Mouse (Mus musculus) CH12.LX (cell line): ENCODE data around the gene Fam19a5. TPM values are rescaled to one million over a fixed set of nuclear protein-coding genes. Genes with fewer than 3 reads are reported as not detected.

Experiments used
- DNase-seq: peaks from one replicate; pipeline ENCODE4 v3.0.0-alpha.2; 2013; ENCODE audit errors: extremely low read depth
- H3K27ac ChIP-seq: 2 replicates; pipeline ENCODE4 v1.5.1; 2012; ENCODE audit warnings: low read depth, mild to moderate bottlenecking, control low read depth, moderate library complexity; ENCODE audit not compliant: insufficient read depth
- H3K27me3 ChIP-seq: replicated peaks from 2 replicates; pipeline ENCODE3; 2012; ENCODE audit warnings: inconsistent platforms
- H3K36me3 ChIP-seq, 2 experiments: replicated peaks in 1 of 2; 2 replicates each; pipeline versions ENCODE3 to v1.6.1; 2012; ENCODE audit warnings: inconsistent platforms in 1 of 2, low read length in 1 of 2, mild to moderate bottlenecking in 1 of 2, mixed read lengths in 1 of 2, moderate library complexity in 1 of 2; ENCODE audit not compliant: control insufficient read depth in 1 of 2, insufficient read depth in 1 of 2
- H3K4me1 ChIP-seq, 2 experiments: 2 replicates each; pipeline ENCODE4 v1.6.1; 2012; ENCODE audit warnings: inconsistent platforms in 1 of 2, moderate library complexity in 1 of 2; ENCODE audit not compliant: insufficient read depth in 2 of 2, control insufficient read depth in 1 of 2
- H3K4me2 ChIP-seq: 2 replicates; pipeline ENCODE4 v1.6.1; 2012; ENCODE audit warnings: low read depth, mild to moderate bottlenecking, control low read depth; ENCODE audit not compliant: poor library complexity, insufficient read depth, severe bottlenecking
- H3K4me3 ChIP-seq, 3 experiments: fragments of 150-350 bp in 1 of 3; sonication (generic) in 1 of 3; replicated peaks in 1 of 3; 2 replicates each; pipeline versions ENCODE3 to v1.5.1; 2011 to 2012; ENCODE audit warnings: low read depth in 2 of 3, low read length in 2 of 3, mild to moderate bottlenecking in 2 of 3, moderate library complexity in 2 of 3, control low read depth in 1 of 3, improper control_type of control experiment in 1 of 3, inconsistent platforms in 1 of 3, mixed read lengths in 1 of 3; ENCODE audit not compliant: poor library complexity in 1 of 3
- H3K79me2 ChIP-seq: replicated peaks from 2 replicates; pipeline ENCODE4 v1.6.1; 2012; ENCODE audit warnings: mild to moderate bottlenecking, moderate library complexity; ENCODE audit not compliant: control insufficient read depth, poor library complexity, insufficient read depth, severe bottlenecking; ENCODE audit errors: extremely low read depth
- H3K9ac ChIP-seq: 2 replicates; pipeline ENCODE4 v1.6.1; 2012; ENCODE audit warnings: low read depth, mild to moderate bottlenecking, control low read depth, moderate library complexity; ENCODE audit not compliant: insufficient read depth
- H3K9me3 ChIP-seq: replicated peaks from 2 replicates; pipeline ENCODE3; 2012; ENCODE audit warnings: low read length, inconsistent platforms, mixed read lengths
- CHD2 ChIP-seq: IDR thresholded peaks from 2 replicates; pipeline ENCODE4 v1.6.1; 2011; ENCODE audit warnings: low read length, improper control_type of control experiment
- E2F4 ChIP-seq: IDR thresholded peaks from 2 replicates; pipeline ENCODE4 v1.6.1; 2011; ENCODE audit warnings: low read depth, low read length, improper control_type of control experiment; ENCODE audit not compliant: insufficient replicate concordance
- ELF1 ChIP-seq: IDR thresholded peaks from 2 replicates; pipeline ENCODE4 v1.6.1; 2014; ENCODE audit warnings: low read depth, mild to moderate bottlenecking, inconsistent platforms, low read length, improper control_type of control experiment
- EP300 ChIP-seq: IDR thresholded peaks from 2 replicates; pipeline ENCODE4 v1.6.1; 2011; ENCODE audit warnings: low read length, improper control_type of control experiment
- ETS1 ChIP-seq: conservative IDR thresholded peaks from 2 replicates; pipeline ENCODE4 v1.6.1; 2012; ENCODE audit warnings: low read depth, mild to moderate bottlenecking, inconsistent platforms, low read length, improper control_type of control experiment, moderate library complexity
- GABPA ChIP-seq: IDR thresholded peaks from 2 replicates; pipeline ENCODE4 v1.6.1; 2012; ENCODE audit warnings: low read depth, low read length, improper control_type of control experiment, inconsistent platforms; ENCODE audit not compliant: insufficient replicate concordance
- HCFC1 ChIP-seq: IDR thresholded peaks from 2 replicates; pipeline ENCODE4 v1.6.1; 2012; ENCODE audit warnings: low read depth, mild to moderate bottlenecking, inconsistent platforms, low read length, improper control_type of control experiment
- JUND ChIP-seq: conservative IDR thresholded peaks from 2 replicates; pipeline ENCODE4 v1.6.1; 2011; ENCODE audit warnings: low read depth, low read length, improper control_type of control experiment
- KAT2A ChIP-seq: IDR thresholded peaks from 2 replicates; pipeline ENCODE4 v1.6.1; 2012; ENCODE audit warnings: low read length, improper control_type of control experiment, inconsistent platforms; ENCODE audit not compliant: insufficient replicate concordance
- MAX ChIP-seq: IDR thresholded peaks from 2 replicates; pipeline ENCODE4 v1.6.1; 2011; ENCODE audit warnings: low read length, improper control_type of control experiment
- MAZ ChIP-seq: IDR thresholded peaks from 2 replicates; pipeline ENCODE4 v1.6.1; 2012; ENCODE audit warnings: low read depth, mild to moderate bottlenecking, inconsistent platforms, low read length, improper control_type of control experiment, moderate library complexity
- MYC ChIP-seq: IDR thresholded peaks from 2 replicates; pipeline ENCODE4 v1.6.1; 2011; ENCODE audit warnings: low read depth, mild to moderate bottlenecking, improper control_type of control experiment, low read length
- NELFE ChIP-seq: IDR thresholded peaks from 2 replicates; pipeline ENCODE4 v1.6.1; 2011; ENCODE audit warnings: low read depth, low read length, improper control_type of control experiment
- NRF1 ChIP-seq: IDR thresholded peaks from 2 replicates; pipeline ENCODE4 v1.6.1; 2014; ENCODE audit warnings: low read depth, mild to moderate bottlenecking, inconsistent platforms, low read length, improper control_type of control experiment, moderate library complexity
- PAX5 ChIP-seq: IDR thresholded peaks from 2 replicates; pipeline ENCODE4 v1.6.1; 2012; ENCODE audit warnings: low read length, inconsistent platforms, mixed read lengths
- POLR2AphosphoS2 ChIP-seq: IDR thresholded peaks from 2 replicates; pipeline ENCODE4 v1.6.1; 2011; ENCODE audit warnings: low read depth, low read length, improper control_type of control experiment
- RAD21 ChIP-seq: IDR thresholded peaks from 2 replicates; pipeline ENCODE4 v1.6.1; 2011; ENCODE audit warnings: low read depth, mild to moderate bottlenecking, low read length, improper control_type of control experiment, moderate library complexity
- TBP ChIP-seq: conservative IDR thresholded peaks from 2 replicates; pipeline ENCODE4 v1.6.1; 2011; ENCODE audit warnings: low read depth, low read length, improper control_type of control experiment
- USF1 ChIP-seq: IDR thresholded peaks from 2 replicates; pipeline ENCODE4 v1.6.1; 2014; ENCODE audit warnings: low read depth, mild to moderate bottlenecking, inconsistent platforms, low read length, improper control_type of control experiment
- USF2 ChIP-seq: conservative IDR thresholded peaks from 2 replicates; pipeline ENCODE4 v1.6.1; 2011; ENCODE audit warnings: low read depth, low read length, improper control_type of control experiment
- ZC3H11A ChIP-seq: IDR thresholded peaks from 2 replicates; pipeline ENCODE4 v1.6.1; 2012; ENCODE audit warnings: low read depth, mild to moderate bottlenecking, inconsistent platforms, low read length, improper control_type of control experiment
- ZKSCAN1 ChIP-seq: IDR thresholded peaks from 2 replicates; pipeline ENCODE4 v1.6.1; 2012; ENCODE audit warnings: low read depth, inconsistent platforms, low read length, improper control_type of control experiment, borderline replicate concordance
- ZMIZ1 ChIP-seq: IDR thresholded peaks from 2 replicates; pipeline ENCODE4 v1.6.1; 2012; ENCODE audit warnings: low read depth, mild to moderate bottlenecking, inconsistent platforms, low read length, improper control_type of control experiment
- ZNF384 ChIP-seq: IDR thresholded peaks from 2 replicates; pipeline ENCODE4 v1.6.1; 2012; ENCODE audit warnings: low read depth, low read length, improper control_type of control experiment, inconsistent platforms
- dilution Hi-C: fragments of 300-500 bp; cut with MboI; formaldehyde crosslinking; loops from 2 replicates; pipeline ENCODE4 v1.14.3; 2020; ENCODE audit warnings: low sequenced_read_pairs; ENCODE audit not compliant: extremely low pct_unique_long_range_greater_than_20kb, extremely low pct_ligation_motif_present
- in situ Hi-C: fragments of 300-500 bp; cut with MboI; formaldehyde crosslinking; loops from 3 replicates; pipeline ENCODE4 v1.14.3; 2019; ENCODE audit warnings: low sequenced_read_pairs, low pct_ligation_motif_present, low pct_unique_long_range_greater_than_20kb, mixed read lengths
- polyA plus RNA-seq: library from polyadenylated mRNA; unstranded; fragments of >175 nt; gene quantifications from 2 replicates; pipeline ENCODE4 v1.2.1, GENCODE M21; 2012; ENCODE audit warnings: low read depth; ENCODE audit not compliant: insufficient read length
- total RNA-seq, 2 experiments: library from RNA; depleted of rRNA; stranded (reverse); fragments of 300-350 nt in 1 of 2; fragments of >200 nt in 1 of 2; gene quantifications; 2 replicates each; pipeline ENCODE4 v1.2.3; 2012 to 2014

The Fam19a5 gene
- total and polyA plus RNA-seq, 3 experiments, result not detected

- DNase-seq, result no peak
- in situ Hi-C loops, result no loop called here
- dilution Hi-C loops, result no loop called here
- Histone ChIP-seq H3K9ac (no peak overlapping the region), H3K27me3 (no peaks in the 10 kb centered on the region), H3K27ac (no peak overlapping the region), H3K79me2 (no peaks in the 10 kb centered on the region), H3K4me3 (no peak overlapping the region), H3K9me3 (peaks cover 92% of the 10 kb centered on the region)
- no peak for TF ChIP-seq POLR2AphosphoS2
- TF ChIP-seq MAZ, result no peak
- TF ChIP-seq USF1, result no peak
- TF ChIP-seq ZMIZ1, result no peak
- TF ChIP-seq ELF1, result no peak
- no peak for TF ChIP-seq EP300
- TF ChIP-seq MAX, result no peak
- TF ChIP-seq NELFE, result no peak
- TF ChIP-seq GABPA, result no peak
- TF ChIP-seq ZC3H11A, result no peak
- TF ChIP-seq USF2, result no peak
- no peak for TF ChIP-seq PAX5
- no peak for TF ChIP-seq HCFC1
- no peak for TF ChIP-seq KAT2A
- no peak for TF ChIP-seq ETS1
- TF ChIP-seq ZNF384, result no peak
- TF ChIP-seq TBP, result no peak
- no peak for TF ChIP-seq JUND
- no peak for TF ChIP-seq RAD21
- TF ChIP-seq, all 38 proteins: peak for 0
- Histone ChIP-seq H3K4me2 (no peak overlapping the region), H3K4me1 (no peaks in the 10 kb centered on the region), H3K36me3 (no peaks in the 10 kb centered on the region)
Measured at GRCm38 (mm10) chr15:87564331-87564730, 20.2 kb downstream of the Fam19a5 start.

DNA sequence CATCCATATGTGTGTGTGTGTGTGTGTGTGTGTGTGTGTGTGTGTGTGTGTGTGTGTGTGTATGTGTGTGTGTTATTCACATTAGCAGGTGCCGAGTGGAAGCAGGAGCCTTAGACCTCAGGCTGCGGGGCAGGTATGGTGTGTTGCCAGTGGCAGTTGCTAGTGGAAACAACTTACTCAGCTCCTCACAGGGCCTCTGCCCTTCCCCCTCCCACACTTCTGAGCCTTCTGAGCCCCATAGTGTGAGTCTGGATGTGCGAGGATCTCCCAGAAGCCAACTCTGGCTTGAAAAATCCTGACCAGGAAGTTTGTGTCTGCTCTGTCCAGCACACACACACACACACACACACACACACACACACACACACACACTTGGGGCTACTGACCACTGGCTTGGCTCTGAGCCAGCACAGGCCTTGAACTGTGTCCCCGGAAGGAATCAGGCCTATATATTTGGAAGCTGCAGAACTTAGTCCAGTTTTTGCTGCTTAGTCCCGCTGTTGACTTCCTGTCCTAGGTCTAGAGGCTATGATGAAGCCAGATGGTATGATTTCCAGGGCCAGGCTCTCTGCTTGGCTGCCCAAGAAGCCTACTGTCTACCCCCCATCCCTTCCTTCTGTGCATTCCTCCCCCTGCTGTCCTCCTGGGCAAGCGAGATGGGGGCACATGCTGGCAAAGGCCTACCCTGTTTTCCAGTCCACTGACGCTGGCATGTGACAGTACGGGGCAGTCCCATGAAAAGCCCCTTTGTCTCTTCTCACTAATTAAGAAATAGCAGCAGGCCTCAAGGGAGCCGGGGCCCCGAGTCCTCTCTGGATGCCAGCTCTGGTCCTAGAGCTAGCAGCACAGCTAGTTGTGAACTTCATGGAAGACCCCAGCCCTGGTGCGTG is 22.2 kb downstream of the Fam19a5 start:
- dilution Hi-C loops, result no loop called here
- Histone ChIP-seq H3K27ac (no peak overlapping the region), H3K4me2 (no peak overlapping the region), H3K9ac (no peak overlapping the region), H3K4me3 (no peak overlapping the region), H3K9me3 (peaks cover 93% of the 10 kb centered on the region), H3K36me3 (no peaks in the 10 kb centered on the region), H3K79me2 (no peaks in the 10 kb centered on the region), H3K27me3 (no peaks in the 10 kb centered on the region), H3K4me1 (no peaks in the 10 kb centered on the region)
- in situ Hi-C loops, result no loop called here
- TF ChIP-seq GABPA, result no peak
- no peak for TF ChIP-seq JUND
- TF ChIP-seq ZKSCAN1, result no peak
- TF ChIP-seq KAT2A, result no peak
- TF ChIP-seq NRF1, result no peak
- no peak for TF ChIP-seq E2F4
- no peak for TF ChIP-seq CHD2
- no peak for TF ChIP-seq USF1
- TF ChIP-seq MAZ, result no peak
- TF ChIP-seq USF2, result no peak
- no peak for TF ChIP-seq MYC
- no peak for DNase-seq
